Mouse (Mus musculus): Measurements from ENCODE around the gene Xirp1.
A peak's percentile ranks its signal among the peaks of the same experiment; 100 is the strongest.

GRCm38 (mm10) chr9:120073169-120073568 is 49.8 kb upstream of the Xirp1 start:
- TF ChIP-seq CTCF (IDR thresholded peaks at IDR 0.05; ENCODE audit: control insufficient read depth, insufficient read depth, insufficient read length), result peak; percentile 87
- TF ChIP-seq MYOG (IDR thresholded peaks at IDR 0.05; ENCODE audit: control insufficient read depth, extremely low read depth, insufficient read length), result no peak
